Mouse (Mus musculus): Measurements from ENCODE around the gene Tyw1.

GRCm38 (mm10) chr5:130298831-130299460 is 43.5 kb downstream of the Tyw1 start:
- TF ChIP-seq GATA1 (IDR thresholded peaks at IDR 0.05; ENCODE audit: borderline replicate concordance, low read length) (no peak), FLI1 (IDR thresholded peaks at IDR 0.05; ENCODE audit: low read length) (no peak)
